Mouse (Mus musculus): ENCODE measurements at regions not wholly inside any gene's neighbourhood (a gene's known extent, or its start where the extent isn't known, plus 50 kb on each side); places are given as distances from the start of the nearest gene placed in this dataset.

DNA sequence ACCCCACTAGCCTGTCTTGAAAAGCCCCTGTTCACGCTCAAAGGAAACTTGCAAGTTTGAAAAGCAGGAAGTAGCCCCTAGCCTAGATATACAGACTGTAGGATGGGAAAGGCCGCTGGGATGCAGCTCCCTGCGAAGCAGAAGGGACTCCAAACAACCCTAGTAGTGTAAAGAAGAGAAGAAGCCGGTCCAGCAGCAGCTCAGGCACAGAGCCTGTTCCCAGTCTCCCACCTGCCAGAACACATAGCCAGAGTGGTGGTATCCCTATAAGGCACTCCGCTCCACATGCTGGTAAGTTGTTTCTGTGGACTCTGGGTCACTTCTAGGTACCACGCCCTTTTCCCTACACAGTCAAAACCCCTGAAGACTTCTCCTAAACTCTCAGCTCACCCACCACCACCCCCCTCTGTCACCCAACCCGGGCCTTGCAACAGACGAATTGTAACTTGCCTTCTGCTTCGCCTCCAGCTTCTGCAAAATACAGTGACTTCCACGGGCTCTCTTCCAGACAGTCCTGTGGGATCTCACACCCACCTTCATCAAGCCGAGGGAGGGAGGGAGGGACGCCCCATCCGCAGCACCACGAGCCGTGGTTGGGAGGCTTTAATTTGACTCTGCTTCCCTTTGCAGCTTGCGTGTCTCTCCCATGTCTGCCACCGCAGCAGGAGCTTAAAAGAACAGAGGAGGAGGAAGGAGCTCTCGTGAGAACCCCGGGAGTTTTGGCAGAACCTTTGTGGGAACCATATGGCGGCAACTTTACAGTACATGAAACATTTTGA is 285.2 kb downstream of the Rwdd3 start:
- no peak for TF ChIP-seq CTCF (IDR thresholded peaks at IDR 0.05)
- peak; percentile 53 to 69 for DNase-seq (ENCODE audit: extremely low spot score in 1 of 2, low spot score in 2 of 2)
- peak overlapping the region; percentile 23 for H3K4me3 ChIP-seq
- H3K27ac ChIP-seq, result peak overlapping the region; percentile 63
- intact Hi-C loops (cut with DNase I), result loop anchor here (1.0 to 10.0 kb wide), 7 partner anchors 96 to 671 kb away; no protein-coding TSS in a partner anchor

DNA sequence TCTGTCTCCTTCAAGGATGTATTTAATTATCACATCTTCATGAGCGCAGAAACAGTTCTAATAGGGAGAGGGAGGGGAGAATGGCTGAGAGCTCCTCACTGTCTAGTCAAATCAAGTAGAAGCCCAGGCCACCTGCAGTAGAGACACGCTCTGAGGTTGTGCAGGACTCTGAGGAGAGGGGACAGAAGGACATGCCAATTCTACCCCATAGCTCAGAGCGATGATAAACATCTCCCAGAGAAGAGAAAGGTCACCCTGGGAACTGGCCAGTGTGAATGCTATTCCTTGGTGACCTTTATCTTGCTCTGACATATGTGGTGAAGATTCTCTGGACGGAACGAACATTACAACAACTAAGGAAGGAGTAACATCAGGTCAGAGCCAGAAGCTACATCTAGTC is 286.1 kb downstream of the Rwdd3 start:
- H3K4me3 ChIP-seq, result peak overlapping the region; percentile 23; the same call in 1 of the 2 replicates
- intact Hi-C loops (cut with DNase I), result loop anchor here (5.0 to 10.0 kb wide), 6 partner anchors 97 to 671 kb away; no protein-coding TSS in a partner anchor
- H3K27ac ChIP-seq, result peak overlapping the region; percentile 63
- TF ChIP-seq CTCF (IDR thresholded peaks at IDR 0.05), result no peak
- DNase-seq (ENCODE audit: extremely low spot score in 1 of 2, low spot score in 2 of 2), result no peak

- TF ChIP-seq CTCF (IDR thresholded peaks at IDR 0.05), result no peak
- DNase-seq (ENCODE audit: extremely low spot score in 1 of 2, low spot score in 2 of 2), result no peak
- Histone ChIP-seq H3K27ac (0 out of 2 replicates have a peak overlapping the region, but pooled peaks have one; percentile 3), H3K4me3 (no peak overlapping the region)
- intact Hi-C loops (cut with DNase I), result loop anchor here (10.0 kb wide), 2 partner anchors 229 to 669 kb away; no protein-coding TSS in a partner anchor
Measured at GRCm38 (mm10) chr3:120884189-120884588, 287.3 kb downstream of the Rwdd3 start.

- H3K27ac ChIP-seq, result peak overlapping the region; percentile 10; the same call in 1 of the 2 replicates
- intact Hi-C loops (cut with DNase I), result loop anchor here (10.0 kb wide), 2 partner anchors 229 to 669 kb away; no protein-coding TSS in a partner anchor
- no peak overlapping the region for H3K4me3 ChIP-seq
- no peak for DNase-seq (ENCODE audit: extremely low spot score in 1 of 2, low spot score in 2 of 2)
- TF ChIP-seq CTCF (IDR thresholded peaks at IDR 0.05), result no peak
Measured at GRCm38 (mm10) chr3:120883650-120884049, 287.8 kb downstream of the Rwdd3 start.

DNA sequence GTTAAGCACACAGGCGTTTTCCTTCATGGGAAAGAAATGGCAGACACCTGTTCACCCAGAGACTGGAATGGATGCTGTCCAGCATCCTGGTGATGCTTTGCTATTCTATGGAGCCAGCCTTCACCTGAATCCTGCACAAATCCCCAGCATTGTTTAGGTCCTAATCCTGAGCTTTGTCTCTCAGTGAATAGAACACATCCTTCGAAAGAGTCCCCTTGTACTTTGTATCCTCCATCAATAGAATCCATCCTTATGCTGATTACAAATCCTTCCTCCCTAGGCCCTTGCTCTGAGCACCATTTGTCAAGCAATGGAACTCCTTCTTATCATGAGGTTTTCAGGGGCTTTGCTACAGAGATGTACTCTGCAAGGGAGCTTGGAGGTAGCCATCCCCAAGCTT is 292.1 kb downstream of the Rwdd3 start:
- intact Hi-C loops (cut with DNase I), result no loop called here
- Histone ChIP-seq H3K4me3 (no peak overlapping the region), H3K27ac (no peak overlapping the region)
- no peak for TF ChIP-seq CTCF (IDR thresholded peaks at IDR 0.05)
- DNase-seq (ENCODE audit: extremely low spot score in 1 of 2, low spot score in 2 of 2), result no peak

DNA sequence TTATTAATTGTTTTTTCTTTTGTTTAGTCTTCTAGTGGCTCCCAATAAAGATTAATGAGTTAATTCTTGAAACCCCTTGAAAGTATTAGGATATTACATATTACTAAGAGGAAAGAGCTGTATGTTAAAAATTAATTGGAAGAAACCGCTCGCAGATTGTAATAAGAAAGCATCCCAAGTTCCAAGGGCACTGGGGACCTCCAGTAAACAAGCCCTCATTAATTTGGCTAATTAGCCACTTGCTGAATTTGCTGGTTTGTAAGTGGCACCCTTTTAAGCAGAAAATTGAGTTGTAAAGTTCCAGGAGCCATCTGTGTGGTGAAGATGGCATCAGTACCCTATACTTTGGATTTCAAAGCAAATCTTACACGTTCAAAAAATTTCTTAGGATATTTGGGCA is 295.8 kb downstream of the Rwdd3 start:
- DNase-seq (ENCODE audit: extremely low spot score in 1 of 2, low spot score in 2 of 2), result no peak
- intact Hi-C loops (cut with DNase I), result no loop called here
- no peak for TF ChIP-seq CTCF (IDR thresholded peaks at IDR 0.05)
- Histone ChIP-seq H3K27ac (no peak overlapping the region), H3K4me3 (no peak overlapping the region)

- no peak overlapping the region for H3K4me3 ChIP-seq
- intact Hi-C loops (cut with DNase I), result no loop called here
- TF ChIP-seq CTCF (IDR thresholded peaks at IDR 0.05), result no peak
- H3K27ac ChIP-seq, result peak overlapping the region; percentile 42; the same call in 1 of the 2 replicates
- no peak for DNase-seq (ENCODE audit: extremely low spot score in 1 of 2, low spot score in 2 of 2)
Measured at GRCm38 (mm10) chr3:120865036-120865435, 306.5 kb downstream of the Rwdd3 start.

DNA sequence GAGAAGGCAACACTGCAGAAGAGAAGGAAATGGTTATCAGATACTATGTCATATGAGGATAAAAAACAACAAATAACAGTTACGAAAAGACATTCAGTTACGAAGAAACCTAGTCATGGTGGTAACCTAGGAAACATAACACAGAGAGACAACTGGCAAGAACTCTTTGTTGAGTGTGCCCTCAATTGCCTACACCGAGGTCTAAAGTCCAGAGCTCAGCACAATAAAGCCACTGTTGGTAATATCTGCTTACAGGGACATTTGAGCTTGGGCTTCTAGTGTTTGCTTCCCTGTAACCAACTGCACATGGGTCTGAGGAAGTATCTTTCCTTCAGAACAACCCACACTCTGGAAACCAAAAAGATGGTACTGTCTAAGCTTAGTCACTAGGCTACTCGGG is 309.9 kb downstream of the Rwdd3 start:
- Histone ChIP-seq H3K4me3 (no peak overlapping the region), H3K27ac (no peak overlapping the region)
- DNase-seq (ENCODE audit: extremely low spot score in 1 of 2, low spot score in 2 of 2), result no peak
- intact Hi-C loops (cut with DNase I), result no loop called here
- TF ChIP-seq CTCF (IDR thresholded peaks at IDR 0.05), result no peak

DNA sequence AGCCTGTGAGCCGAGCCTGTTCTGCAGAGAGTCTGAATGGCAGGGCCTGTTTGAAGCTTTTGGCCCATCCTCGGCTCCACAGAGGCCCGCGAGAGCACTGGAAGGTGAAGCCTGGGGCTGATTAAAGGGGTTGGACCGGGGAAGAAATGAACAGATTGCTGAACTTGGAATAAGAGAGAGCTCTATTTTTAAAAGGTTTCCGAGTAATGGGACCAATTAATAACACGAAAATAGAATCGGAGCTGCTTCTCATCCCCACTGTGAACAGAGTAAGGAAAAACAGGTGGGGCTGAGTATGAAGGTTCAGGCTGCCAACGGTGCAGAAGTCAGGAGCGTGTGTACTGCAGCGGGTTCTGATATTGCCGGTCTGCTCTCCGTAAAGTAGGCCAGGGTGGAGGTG is 313.2 kb downstream of the Rwdd3 start:
- Histone ChIP-seq H3K4me3 (no peak overlapping the region), H3K27ac (no peak overlapping the region)
- intact Hi-C loops (cut with DNase I), result no loop called here
- no peak for TF ChIP-seq CTCF (IDR thresholded peaks at IDR 0.05)
- DNase-seq (ENCODE audit: extremely low spot score in 1 of 2, low spot score in 2 of 2), result no peak

- no peak for DNase-seq (ENCODE audit: extremely low spot score in 1 of 2, low spot score in 2 of 2)
- H3K4me3 ChIP-seq, result no peak overlapping the region
- H3K27ac ChIP-seq, result no peak overlapping the region
- TF ChIP-seq CTCF (IDR thresholded peaks at IDR 0.05), result no peak
- intact Hi-C loops (cut with DNase I), result no loop called here
Measured at GRCm38 (mm10) chr3:120854322-120854721, 317.2 kb downstream of the Rwdd3 start.

DNA sequence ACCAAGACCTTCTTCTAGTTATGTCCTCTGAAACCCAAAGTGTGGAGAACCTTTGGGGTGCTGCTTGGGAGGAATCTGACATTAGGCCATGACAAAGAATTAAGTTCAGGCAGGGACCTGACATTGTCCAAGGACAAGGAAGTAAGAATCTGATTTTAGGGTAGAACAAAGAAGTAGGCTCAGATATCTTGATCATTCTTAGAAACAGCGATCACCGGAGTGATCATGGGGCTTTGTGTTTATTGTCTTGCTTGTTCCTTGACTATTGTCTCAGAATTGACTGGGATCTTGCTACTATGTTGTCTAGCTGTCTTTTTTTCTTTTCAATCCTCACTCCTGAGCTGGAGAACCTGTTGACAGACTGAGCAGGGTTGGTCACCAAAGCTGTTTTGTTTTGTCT is 327.9 kb downstream of the Rwdd3 start:
- no peak for TF ChIP-seq CTCF (IDR thresholded peaks at IDR 0.05)
- H3K4me3 ChIP-seq, result no peak overlapping the region
- H3K27ac ChIP-seq, result no peak overlapping the region
- no peak for DNase-seq (ENCODE audit: extremely low spot score in 1 of 2, low spot score in 2 of 2)
- intact Hi-C loops (cut with DNase I), result no loop called here

DNA sequence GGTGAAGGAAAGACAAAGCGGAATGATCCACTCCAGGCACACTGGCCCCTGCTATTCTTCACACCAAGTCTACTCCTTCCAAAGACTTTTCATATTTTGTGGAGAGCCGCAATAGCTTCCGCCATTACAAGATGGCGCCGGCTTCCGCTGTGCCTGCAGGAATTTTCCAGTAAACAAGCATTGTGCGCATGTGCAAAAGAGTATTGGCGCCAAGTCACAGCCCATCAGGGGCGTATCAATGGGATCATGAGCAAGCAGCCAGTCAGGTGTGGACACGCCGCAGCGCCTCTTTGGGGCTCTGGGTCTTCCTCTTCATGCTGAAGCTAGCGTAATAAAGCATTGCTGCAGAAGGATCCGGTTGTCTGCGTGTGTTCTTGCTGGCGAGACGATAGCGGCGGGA is 348.0 kb downstream of the Rwdd3 start:
- intact Hi-C loops (cut with DNase I), result no loop called here

GRCm38 (mm10) chr3:120811901-120812300 is 359.6 kb downstream of the Rwdd3 start:
- DNase-seq (ENCODE audit: extremely low spot score in 1 of 2, low spot score in 2 of 2), result no peak
- no peak for TF ChIP-seq CTCF (IDR thresholded peaks at IDR 0.05)
- Histone ChIP-seq H3K4me3 (no peak overlapping the region), H3K27ac (no peak overlapping the region)
- intact Hi-C loops (cut with DNase I), result no loop called here

More for the DNA sequence above, 348.0 kb downstream of the Rwdd3 start:
- no peak for DNase-seq (ENCODE audit: extremely low spot score in 1 of 2, low spot score in 2 of 2)
- no peak for TF ChIP-seq CTCF (IDR thresholded peaks at IDR 0.05)
- Histone ChIP-seq H3K4me3 (no peak overlapping the region), H3K27ac (no peak overlapping the region)
